8 mouse cellular contexts compared by ENCODE assay signal in the genomic region with DNA sequence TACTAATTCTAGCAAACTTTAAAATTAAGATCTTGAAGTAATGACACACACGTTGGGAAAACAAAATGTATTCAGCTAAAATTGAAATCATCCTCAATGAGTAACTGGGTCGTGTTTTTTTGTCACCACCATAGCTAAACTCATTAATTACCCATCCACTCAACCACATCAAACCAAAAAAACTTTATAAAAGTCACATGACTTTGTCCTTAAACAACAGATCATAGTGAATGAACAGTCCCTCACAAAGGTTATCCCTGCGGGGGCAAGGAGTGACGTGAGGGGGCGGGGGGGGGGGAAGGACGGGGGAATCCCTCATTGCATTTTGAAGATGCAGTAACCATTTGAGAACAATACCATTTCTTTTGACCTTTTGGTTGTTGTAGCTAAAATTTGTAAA. TPM values are rescaled to one million over a fixed set of nuclear protein-coding genes. Genes with fewer than 3 reads are reported as not detected.
DNase-seq lines count a peak whose midpoint lies in the region; ATAC-seq and TF ChIP-seq lines count a peak whose summit lies in the region.
"Had no signal": no experiment of that assay in that cellular context is flagged by ENCODE, and none has a peak within 500 bp of the region (broad histone marks: within the 10 kb centered on the region; RNA-seq: fewer than 3 reads in every experiment).

No protein-coding gene starts in this region.

- H3K27me3 ChIP-seq in intestine, postnatal 0 days (replicated peaks; ENCODE audit: control insufficient read depth, insufficient read depth, low read length) = no peaks in the 10 kb centered on the region
- no peaks in the 10 kb centered on the region for H3K27me3 ChIP-seq in intestine, embryonic 15.5 days (replicated peaks)
- H3K27me3 ChIP-seq in MEL (ENCODE audit: control insufficient read depth in 1 of 2, insufficient read depth in 2 of 2, low read length in 2 of 2) = no peaks in the 10 kb centered on the region
- no peaks in the 10 kb centered on the region for H3K27me3 ChIP-seq in embryonic facial prominence, embryonic 13.5 days
- no peaks in the 10 kb centered on the region for H3K27me3 ChIP-seq in liver, postnatal 0 days (ENCODE audit: insufficient read depth, low read length)

- H3K9me3 ChIP-seq in intestine, postnatal 0 days (ENCODE audit: control insufficient read depth) = no peaks in the 10 kb centered on the region
- H3K9me3 ChIP-seq in intestine, embryonic 15.5 days = no peaks in the 10 kb centered on the region
- H3K9me3 ChIP-seq in MEL (replicated peaks; ENCODE audit: insufficient read depth, low read length) = no peaks in the 10 kb centered on the region
- H3K9me3 ChIP-seq in embryonic facial prominence, embryonic 13.5 days = no peaks in the 10 kb centered on the region
- no peaks in the 10 kb centered on the region for H3K9me3 ChIP-seq in liver, postnatal 0 days (ENCODE audit: low read length)

- peaks cover 19% of the 10 kb centered on the region for H3K79me2 ChIP-seq in MEL (ENCODE audit: control insufficient read depth, insufficient read depth, low read length, poor library complexity)

- no peak for TF ChIP-seq EP300 in MEL (IDR thresholded peaks at IDR 0.05; ENCODE audit: low read depth in 1 of 2, low read length in 2 of 2)
- TF ChIP-seq EP300 in liver, postnatal 0 days (IDR thresholded peaks at IDR 0.05; ENCODE audit: low read depth) = no peak

- TF ChIP-seq CTCF in intestine, postnatal 0 days (IDR thresholded peaks at IDR 0.05; ENCODE audit: low read depth) = no peak
- TF ChIP-seq CTCF in MEL (IDR thresholded peaks at IDR 0.05 in 2 of 3, conservative IDR thresholded peaks at IDR 0.05 in 1 of 3; ENCODE audit: control insufficient read depth in 1 of 3, insufficient read depth in 1 of 3, low read depth in 2 of 3, low read length in 3 of 3, poor library complexity in 1 of 3, severe bottlenecking in 1 of 3) = no peak
- TF ChIP-seq CTCF in liver, postnatal 0 days (IDR thresholded peaks at IDR 0.05; ENCODE audit: low read depth) = no peak

- no peak overlapping the region for H3K27ac ChIP-seq in intestine, postnatal 0 days (ENCODE audit: low read depth, low read length)
- H3K27ac ChIP-seq in intestine, embryonic 15.5 days = no peak overlapping the region
- no peak overlapping the region for H3K27ac ChIP-seq in MEL (ENCODE audit: control insufficient read depth, low read depth, low read length)
- no peak overlapping the region for H3K27ac ChIP-seq in embryonic facial prominence, embryonic 13.5 days
- H3K27ac ChIP-seq in liver, postnatal 0 days (ENCODE audit: low read depth) = no peak overlapping the region

- WGBS in intestine, postnatal 0 days = 71% methylated on average over 6 of the region's 6 CpGs
- 65% methylated on average over 6 of the region's 6 CpGs for WGBS in intestine, embryonic 15.5 days
- 39% methylated on average over 4 of the region's 6 CpGs for WGBS in embryonic facial prominence, embryonic 13.5 days
- WGBS in liver, postnatal 0 days (ENCODE audit: insufficient replicate concordance) = 57% methylated on average over 6 of the region's 6 CpGs

- no peak overlapping the region for H3K9ac ChIP-seq in intestine, postnatal 0 days (ENCODE audit: low read depth, low read length)
- H3K9ac ChIP-seq in intestine, embryonic 15.5 days = no peak overlapping the region
- peak overlapping the region; percentile 52 for H3K9ac ChIP-seq in MEL (ENCODE audit: control insufficient read depth, low read depth, low read length, poor library complexity, severe bottlenecking)
- no peak overlapping the region for H3K9ac ChIP-seq in embryonic facial prominence, embryonic 13.5 days
- H3K9ac ChIP-seq in liver, postnatal 0 days (replicated peaks) = no peak overlapping the region

- 0 out of 2 replicates have a peak overlapping the region, but pooled peaks have one; percentile 13 for H3K4me2 ChIP-seq in intestine, postnatal 0 days (replicated peaks; ENCODE audit: low read depth)
- no peak overlapping the region for H3K4me2 ChIP-seq in intestine, embryonic 15.5 days (replicated peaks)
- H3K4me2 ChIP-seq in embryonic facial prominence, embryonic 13.5 days = 0 out of 2 replicates have a peak overlapping the region, but pooled peaks have one; percentile 9
- H3K4me2 ChIP-seq in liver, postnatal 0 days (ENCODE audit: low read depth, low read length) = peak overlapping the region; percentile 44

- no peaks in the 10 kb centered on the region for H3K36me3 ChIP-seq in intestine, postnatal 0 days (ENCODE audit: control insufficient read depth, insufficient read depth)
- H3K36me3 ChIP-seq in intestine, embryonic 15.5 days = no peaks in the 10 kb centered on the region
- H3K36me3 ChIP-seq in MEL (ENCODE audit: control insufficient read depth in 1 of 2, insufficient read depth in 2 of 2, low read length in 2 of 2) = peaks cover 1 to 15% of the 10 kb centered on the region in 2 experiments; a peak in 2 of 4 replicates
- H3K36me3 ChIP-seq in embryonic facial prominence, embryonic 13.5 days = no peaks in the 10 kb centered on the region
- H3K36me3 ChIP-seq in liver, postnatal 0 days (replicated peaks; ENCODE audit: insufficient read depth, low read length) = no peaks in the 10 kb centered on the region

- ATAC-seq in intestine, postnatal 0 days = no peak
- ATAC-seq in intestine, embryonic 15.5 days = no peak
- no peak for ATAC-seq in embryonic facial prominence, embryonic 13.5 days (ENCODE audit: insufficient number of reproducible peaks, insufficient read depth, low FRiP score, low TSS enrichment, low read depth)
- ATAC-seq in liver, postnatal 0 days = no peak

- no peaks in the 10 kb centered on the region for H3K4me1 ChIP-seq in intestine, postnatal 0 days (replicated peaks; ENCODE audit: control insufficient read depth, insufficient read depth, low read length)
- H3K4me1 ChIP-seq in intestine, embryonic 15.5 days (replicated peaks) = no peaks in the 10 kb centered on the region
- peaks cover 2 to 5% of the 10 kb centered on the region in 2 experiments; a peak in 2 of 4 replicates for H3K4me1 ChIP-seq in MEL (ENCODE audit: control insufficient read depth in 1 of 2, insufficient read depth in 2 of 2, low read length in 2 of 2)
- H3K4me1 ChIP-seq in embryonic facial prominence, embryonic 13.5 days = no peaks in the 10 kb centered on the region
- no peaks in the 10 kb centered on the region for H3K4me1 ChIP-seq in liver, postnatal 0 days (ENCODE audit: insufficient read depth)

- no peak for TF ChIP-seq POLR2A in MEL (IDR thresholded peaks at IDR 0.05; ENCODE audit: control insufficient read depth in 1 of 2, insufficient read depth in 1 of 2, low read depth in 1 of 2, low read length in 2 of 2, poor library complexity in 1 of 2)

- H3K4me3 ChIP-seq in intestine, postnatal 0 days (ENCODE audit: low read depth, low read length) = no peak overlapping the region; the same call in 1 of the 2 replicates
- no peak overlapping the region for H3K4me3 ChIP-seq in intestine, embryonic 15.5 days (replicated peaks)
- peak overlapping the region in 1 of 2 experiments; percentile 51; a peak in 3 of 4 replicates for H3K4me3 ChIP-seq in MEL (ENCODE audit: control insufficient read depth in 1 of 2, insufficient read depth in 1 of 2, low read depth in 2 of 2, low read length in 2 of 2)
- H3K4me3 ChIP-seq in embryonic facial prominence, embryonic 13.5 days = peak overlapping the region; percentile 46; the same call in 1 of the 2 replicates
- no peak overlapping the region for H3K4me3 ChIP-seq in liver, postnatal 0 days (ENCODE audit: low read depth, low read length)

- TF ChIP-seq RAD21 in MEL (IDR thresholded peaks at IDR 0.05; ENCODE audit: low read depth, low read length) = no peak

- no peak for DNase-seq in MEL (ENCODE audit: low read depth, low spot score)
- no peak for DNase-seq in liver, postnatal 0 days
- no peak for DNase-seq in ovary, postnatal 10 days (ENCODE audit: low spot score)
- DNase-seq in thymus, postnatal 10 days (ENCODE audit: low spot score in 2 of 2) = no peak

TF ChIP-seq in MEL, 35 proteins besides CTCF, POLR2A, EP300 and RAD21:
- TF ChIP-seq ZNF384 (IDR thresholded peaks at IDR 0.05; ENCODE audit: low read depth, low read length) (no peak), MAX (IDR thresholded peaks at IDR 0.05; ENCODE audit: low read length) (no peak), POLR2AphosphoS2 (IDR thresholded peaks at IDR 0.05; ENCODE audit: low read length) (no peak), POLR2AphosphoS5 (IDR thresholded peaks at IDR 0.05; ENCODE audit: borderline replicate concordance, low read depth, low read length) (no peak), ELF1 (IDR thresholded peaks at IDR 0.05; ENCODE audit: low read depth, low read length) (no peak), MYC (IDR thresholded peaks at IDR 0.05; ENCODE audit: low read depth, low read length) (no peak), GABPA (IDR thresholded peaks at IDR 0.05; ENCODE audit: low read depth, low read length) (no peak), ZC3H11A (IDR thresholded peaks at IDR 0.05; ENCODE audit: low read depth, low read length) (no peak), CHD1 (IDR thresholded peaks at IDR 0.05; ENCODE audit: low read depth, low read length) (no peak), MAFK (IDR thresholded peaks at IDR 0.05; ENCODE audit: borderline replicate concordance, low read depth, low read length) (no peak), BHLHE40 (IDR thresholded peaks at IDR 0.05; ENCODE audit: borderline replicate concordance, low read depth, low read length) (no peak), MXI1 (IDR thresholded peaks at IDR 0.05; ENCODE audit: low read depth, low read length) (no peak), USF2 (IDR thresholded peaks at IDR 0.05; ENCODE audit: borderline replicate concordance in 1 of 2, insufficient read depth in 1 of 2, low read depth in 1 of 2, low read length in 2 of 2) (no peak)

RNA-seq across cellular contexts. Expression of gene Uty, which starts 0.6 kb away (rescaled TPM):
- not detected in 2 replicates for polyA plus RNA-seq in intestine, postnatal 0 days (2015; fragmentation: Nextera tagmentation; extraction: Ambion mirVana)
- 10.7 and 10.9 TPM in 2 replicates for polyA plus RNA-seq in intestine, embryonic 15.5 days (2015; fragmentation: Nextera tagmentation; extraction: Ambion mirVana)
- total RNA-seq in MEL (2012; rRNA removed) = 21.4 and 24.4 TPM in 2 replicates
- 100 to 1,000 TPM in 1 of 2 experiments, 1 to 10 TPM in 1; 7.4 to 115 TPM for polyA plus RNA-seq in MEL (2012; ENCODE audit: insufficient read depth in 1 of 2, insufficient read length in 2 of 2, low read depth in 1 of 2, low replicate concordance in 2 of 2, missing spikeins in 1 of 2)
- 17.0 and 17.4 TPM in 2 replicates for polyA plus RNA-seq in embryonic facial prominence, embryonic 13.5 days (2015; fragmentation: Nextera tagmentation; extraction: Ambion mirVana)
- not detected in 2 replicates for polyA plus RNA-seq in liver, postnatal 0 days (2015; fragmentation: Nextera tagmentation; extraction: Ambion mirVana)
- total RNA-seq: adrenal gland, postnatal 25 days had no signal

RNA-seq across cellular contexts. Expression of gene Ddx3y, which starts 40.3 kb away (rescaled TPM):
- not detected in 2 replicates for polyA plus RNA-seq in intestine, postnatal 0 days (2015; fragmentation: Nextera tagmentation; extraction: Ambion mirVana)
- 21.0 and 24.6 TPM in 2 replicates for polyA plus RNA-seq in intestine, embryonic 15.5 days (2015; fragmentation: Nextera tagmentation; extraction: Ambion mirVana)
- total RNA-seq in MEL (2012; rRNA removed) = 44.2 and 48.5 TPM in 2 replicates
- polyA plus RNA-seq in MEL (2012; ENCODE audit: insufficient read depth in 1 of 2, insufficient read length in 2 of 2, low read depth in 1 of 2, low replicate concordance in 2 of 2, missing spikeins in 1 of 2) = 10 to 100 TPM in 1 of 2 experiments, not detected in 1; 26.6 TPM
- 32.8 and 36.2 TPM in 2 replicates for polyA plus RNA-seq in embryonic facial prominence, embryonic 13.5 days (2015; fragmentation: Nextera tagmentation; extraction: Ambion mirVana)
- not detected in 2 replicates for polyA plus RNA-seq in liver, postnatal 0 days (2015; fragmentation: Nextera tagmentation; extraction: Ambion mirVana)
- total RNA-seq: adrenal gland, postnatal 25 days had no signal
